Mouse (Mus musculus) urinary bladder, postnatal 36 days (tissue): Measurements from ENCODE around the gene Lrrc8d.

Experiments
- DNase-seq, 2 experiments: peaks; one replicate each; pipeline ENCODE4 v3.0.0; 2022; ENCODE audit warnings: low spot score in 2 of 2, mixed read lengths in 1 of 2

The Lrrc8d gene

GRCm38 (mm10) chr5:105817248-105817976, 117.6 kb downstream of the Lrrc8d start:
- DNase-seq: no peak

GRCm38 (mm10) chr5:105818411-105818810, 118.6 kb downstream of the Lrrc8d start:
- DNase-seq: no peak

- no peak for DNase-seq
Measured at GRCm38 (mm10) chr5:105821390-105821789, 121.6 kb downstream of the Lrrc8d start.

GRCm38 (mm10) chr5:105822521-105823498, 123.0 kb downstream of the Lrrc8d start:
- no peak for DNase-seq

- no peak for DNase-seq
Measured at GRCm38 (mm10) chr5:105824282-105824681, 124.5 kb downstream of the Lrrc8d start.

GRCm38 (mm10) chr5:105824827-105825226, 125.1 kb downstream of the Lrrc8d start:
- DNase-seq: no peak

- no peak for DNase-seq
Measured at GRCm38 (mm10) chr5:105826916-105827510, 127.2 kb downstream of the Lrrc8d start.

- no peak for DNase-seq
Measured at GRCm38 (mm10) chr5:105828050-105828449, 128.3 kb downstream of the Lrrc8d start.

GRCm38 (mm10) chr5:105829008-105829586, 129.3 kb downstream of the Lrrc8d start:
- no peak for DNase-seq

GRCm38 (mm10) chr5:105832140-105832539, 132.4 kb downstream of the Lrrc8d start:
- no peak for DNase-seq

GRCm38 (mm10) chr5:105833923-105834322, 134.2 kb downstream of the Lrrc8d start:
- DNase-seq: no peak

- DNase-seq: peak; percentile 48 to 52
Measured at GRCm38 (mm10) chr5:105836006-105836405, 136.2 kb downstream of the Lrrc8d start.

- DNase-seq: no peak
Measured at GRCm38 (mm10) chr5:105839740-105840310, 140.1 kb downstream of the Lrrc8d start.

- DNase-seq: no peak
Measured at GRCm38 (mm10) chr5:105844044-105844753, 144.4 kb downstream of the Lrrc8d start.

- no peak for DNase-seq
Measured at GRCm38 (mm10) chr5:105845041-105845440, 145.3 kb downstream of the Lrrc8d start.

- DNase-seq: no peak
Measured at GRCm38 (mm10) chr5:105847726-105848125, 148.0 kb downstream of the Lrrc8d start.

- no peak for DNase-seq
Measured at GRCm38 (mm10) chr5:105849222-105849621, 149.5 kb downstream of the Lrrc8d start.

- no peak for DNase-seq
Measured at GRCm38 (mm10) chr5:105849643-105850042, 149.9 kb downstream of the Lrrc8d start.

GRCm38 (mm10) chr5:105853271-105853670, 153.5 kb downstream of the Lrrc8d start:
- DNase-seq: no peak

GRCm38 (mm10) chr5:105857486-105857885, 157.7 kb downstream of the Lrrc8d start:
- DNase-seq: no peak
